Mouse (Mus musculus): ENCODE measurements at regions not wholly inside any gene's neighbourhood (a gene's known extent, or its start where the extent isn't known, plus 50 kb on each side); places are given as distances from the start of the nearest gene placed in this dataset.
"Not testable (repeated sequence)": the region's sequence is repeated elsewhere in the genome, so short reads cannot be mapped to it uniquely, and the experiment has no call there.

- peak in 1 of 2 experiments; percentile 1 for DNase-seq
Measured at GRCm38 (mm10) chr16:19203681-19204080, 110.2 kb downstream of the Olfr164 start.

- DNase-seq = no peak
Measured at GRCm38 (mm10) chr16:19200977-19201376, 112.9 kb downstream of the Olfr164 start.

GRCm38 (mm10) chr16:19199724-19200544 is 113.9 kb downstream of the Olfr164 start:
- DNase-seq = no peak

GRCm38 (mm10) chr16:19198539-19199385 is 115.1 kb downstream of the Olfr164 start:
- no peak for DNase-seq

- no peak for DNase-seq
Measured at GRCm38 (mm10) chr16:19197638-19198440, 116.0 kb downstream of the Olfr164 start.

GRCm38 (mm10) chr16:19185434-19186256 is 128.2 kb downstream of the Olfr164 start:
- DNase-seq = no peak

- DNase-seq = no peak
Measured at GRCm38 (mm10) chr16:19179214-19180010, 134.5 kb downstream of the Olfr164 start.

GRCm38 (mm10) chr16:19153046-19153445 is 160.8 kb downstream of the Olfr164 start:
- no peak for DNase-seq

- not testable (repeated sequence) for DNase-seq
Measured at GRCm38 (mm10) chr16:19152465-19152864, 161.4 kb downstream of the Olfr164 start.

- no peak for DNase-seq
Measured at GRCm38 (mm10) chr16:19151110-19151509, 162.8 kb downstream of the Olfr164 start.

- no peak for DNase-seq
Measured at GRCm38 (mm10) chr16:19150582-19150981, 163.3 kb downstream of the Olfr164 start.

GRCm38 (mm10) chr16:19146290-19146983 is 167.4 kb downstream of the Olfr164 start:
- peak; percentile 1 to 6 for DNase-seq

Measured in cerebellum, postnatal 10 days (tissue).